Mouse (Mus musculus): ENCODE measurements at regions not wholly inside any gene's neighbourhood (a gene's known extent, or its start where the extent isn't known, plus 50 kb on each side); places are given as distances from the start of the nearest gene placed in this dataset.

- Histone ChIP-seq H3K36me3 (no peaks in the 10 kb centered on the region), H3K9me3 (replicated peaks) (no peaks in the 10 kb centered on the region), H3K27ac (no peak overlapping the region), H3K27me3 (no peaks in the 10 kb centered on the region), H3K9ac (no peak overlapping the region), H3K4me1 (replicated peaks) (peaks cover 6% of the 10 kb centered on the region), H3K4me2 (no peak overlapping the region), H3K4me3 (no peak overlapping the region)
- WGBS: 61% methylated on average over 2 of the region's 2 CpGs
- ATAC-seq (replicated peaks; ENCODE audit: insufficient number of reproducible peaks, insufficient read depth, low FRiP score, low read depth): no peak
Observed at GRCm38 (mm10) chr3:58327721-58328120, 86.8 kb upstream of the Tsc22d2 start.

- H3K9me3 ChIP-seq (replicated peaks): no peaks in the 10 kb centered on the region
- no peak overlapping the region for H3K9ac ChIP-seq
- 37% methylated on average over 2 of the region's 2 CpGs for WGBS
- no peak overlapping the region for H3K4me2 ChIP-seq
- no peaks in the 10 kb centered on the region for H3K36me3 ChIP-seq
- peak overlapping the region; percentile 62; the same call in 1 of the 2 replicates for H3K27ac ChIP-seq
- ATAC-seq (replicated peaks; ENCODE audit: insufficient number of reproducible peaks, insufficient read depth, low FRiP score, low read depth): peak; percentile 83
- no peaks in the 10 kb centered on the region for H3K27me3 ChIP-seq
- H3K4me3 ChIP-seq: no peak overlapping the region
- H3K4me1 ChIP-seq (replicated peaks): peaks cover 21% of the 10 kb centered on the region
Observed at GRCm38 (mm10) chr3:58330186-58330585, 84.3 kb upstream of the Tsc22d2 start.

GRCm38 (mm10) chr3:58333997-58334396 is 80.5 kb upstream of the Tsc22d2 start:
- no peaks in the 10 kb centered on the region for H3K9me3 ChIP-seq (replicated peaks)
- no peak for ATAC-seq (replicated peaks; ENCODE audit: insufficient number of reproducible peaks, insufficient read depth, low FRiP score, low read depth)
- H3K27ac ChIP-seq: peak overlapping the region; percentile 40
- peak overlapping the region; percentile 23 for H3K4me3 ChIP-seq
- H3K36me3 ChIP-seq: no peaks in the 10 kb centered on the region
- WGBS: 33% methylated on average over 7 of the region's 7 CpGs
- no peak overlapping the region for H3K9ac ChIP-seq
- peaks cover 31% of the 10 kb centered on the region for H3K4me1 ChIP-seq (replicated peaks)
- no peaks in the 10 kb centered on the region for H3K27me3 ChIP-seq
- peak overlapping the region; percentile 39 for H3K4me2 ChIP-seq

- Histone ChIP-seq H3K9me3 (replicated peaks) (no peaks in the 10 kb centered on the region), H3K27me3 (no peaks in the 10 kb centered on the region), H3K9ac (no peak overlapping the region), H3K4me2 (no peak overlapping the region), H3K27ac (no peak overlapping the region), H3K4me1 (replicated peaks) (peaks cover 28% of the 10 kb centered on the region), H3K36me3 (no peaks in the 10 kb centered on the region), H3K4me3 (no peak overlapping the region)
- ATAC-seq (replicated peaks; ENCODE audit: insufficient number of reproducible peaks, insufficient read depth, low FRiP score, low read depth): no peak
- WGBS: 76% methylated on average over 6 of the region's 6 CpGs
Observed at GRCm38 (mm10) chr3:58335277-58335676, 79.2 kb upstream of the Tsc22d2 start.

GRCm38 (mm10) chr3:58336135-58336534 is 78.4 kb upstream of the Tsc22d2 start:
- Histone ChIP-seq H3K27ac (no peak overlapping the region; the same call in 1 of the 2 replicates), H3K27me3 (no peaks in the 10 kb centered on the region), H3K4me1 (replicated peaks) (peaks cover 26% of the 10 kb centered on the region), H3K4me2 (no peak overlapping the region), H3K4me3 (no peak overlapping the region), H3K9me3 (replicated peaks) (no peaks in the 10 kb centered on the region), H3K36me3 (no peaks in the 10 kb centered on the region), H3K9ac (no peak overlapping the region)
- ATAC-seq (replicated peaks; ENCODE audit: insufficient number of reproducible peaks, insufficient read depth, low FRiP score, low read depth): no peak
- WGBS: 50% methylated on average over 5 of the region's 5 CpGs

GRCm38 (mm10) chr3:58336590-58336989 is 77.9 kb upstream of the Tsc22d2 start:
- Histone ChIP-seq H3K4me2 (no peak overlapping the region), H3K4me3 (no peak overlapping the region), H3K27ac (no peak overlapping the region), H3K9ac (no peak overlapping the region), H3K4me1 (replicated peaks) (peaks cover 26% of the 10 kb centered on the region), H3K27me3 (no peaks in the 10 kb centered on the region), H3K36me3 (no peaks in the 10 kb centered on the region), H3K9me3 (replicated peaks) (no peaks in the 10 kb centered on the region)
- 59% methylated on average over 6 of the region's 6 CpGs for WGBS
- no peak for ATAC-seq (replicated peaks; ENCODE audit: insufficient number of reproducible peaks, insufficient read depth, low FRiP score, low read depth)

- H3K27ac ChIP-seq: no peak overlapping the region
- 72% methylated on average over 7 of the region's 7 CpGs for WGBS
- no peaks in the 10 kb centered on the region for H3K9me3 ChIP-seq (replicated peaks)
- no peak overlapping the region for H3K9ac ChIP-seq
- no peak for ATAC-seq (replicated peaks; ENCODE audit: insufficient number of reproducible peaks, insufficient read depth, low FRiP score, low read depth)
- no peak overlapping the region for H3K4me2 ChIP-seq
- H3K4me3 ChIP-seq: no peak overlapping the region
- peaks cover 17% of the 10 kb centered on the region for H3K4me1 ChIP-seq (replicated peaks)
- no peaks in the 10 kb centered on the region for H3K27me3 ChIP-seq
- no peaks in the 10 kb centered on the region for H3K36me3 ChIP-seq
Observed at GRCm38 (mm10) chr3:58338976-58339375, 75.5 kb upstream of the Tsc22d2 start.

- H3K27ac ChIP-seq: no peak overlapping the region
- WGBS: 63% methylated on average over 1 of the region's 1 CpGs
Observed at GRCm38 (mm10) chr3:58342096-58342495, 72.4 kb upstream of the Tsc22d2 start.

GRCm38 (mm10) chr3:58362563-58362962 is 52.0 kb upstream of the Tsc22d2 start:
- Histone ChIP-seq H3K27me3 (no peaks in the 10 kb centered on the region), H3K4me1 (replicated peaks) (peaks cover 15% of the 10 kb centered on the region)
- WGBS: 67% methylated on average over 4 of the region's 4 CpGs

More at GRCm38 (mm10) chr3:58342096-58342495, 72.4 kb upstream of the Tsc22d2 start:
- Histone ChIP-seq H3K9me3 (replicated peaks) (no peaks in the 10 kb centered on the region), H3K4me1 (replicated peaks) (no peaks in the 10 kb centered on the region), H3K36me3 (no peaks in the 10 kb centered on the region), H3K4me2 (no peak overlapping the region), H3K9ac (no peak overlapping the region), H3K27me3 (no peaks in the 10 kb centered on the region), H3K4me3 (no peak overlapping the region)
- no peak for ATAC-seq (replicated peaks; ENCODE audit: insufficient number of reproducible peaks, insufficient read depth, low FRiP score, low read depth)

GRCm38 (mm10) chr3:58364526-58364925 is 50.0 kb upstream of the Tsc22d2 start:
- WGBS: 52% methylated on average over 3 of the region's 3 CpGs
- Histone ChIP-seq H3K9me3 (replicated peaks) (no peaks in the 10 kb centered on the region), H3K4me1 (replicated peaks) (peaks cover 15% of the 10 kb centered on the region), H3K27me3 (no peaks in the 10 kb centered on the region), H3K27ac (no peak overlapping the region), H3K4me2 (no peak overlapping the region), H3K36me3 (no peaks in the 10 kb centered on the region), H3K4me3 (no peak overlapping the region), H3K9ac (no peak overlapping the region)
- ATAC-seq (replicated peaks; ENCODE audit: insufficient number of reproducible peaks, insufficient read depth, low FRiP score, low read depth): no peak

More at GRCm38 (mm10) chr3:58362563-58362962, 52.0 kb upstream of the Tsc22d2 start:
- no peak for ATAC-seq (replicated peaks; ENCODE audit: insufficient number of reproducible peaks, insufficient read depth, low FRiP score, low read depth)
- no peaks in the 10 kb centered on the region for H3K9me3 ChIP-seq (replicated peaks)
- no peak overlapping the region for H3K27ac ChIP-seq
- H3K4me2 ChIP-seq: no peak overlapping the region
- H3K36me3 ChIP-seq: no peaks in the 10 kb centered on the region
- no peak overlapping the region for H3K4me3 ChIP-seq
- no peak overlapping the region for H3K9ac ChIP-seq
